Mouse (Mus musculus) urinary bladder, adult 18-20 months (tissue): Measurements from ENCODE around the gene Rcn3.
A peak's percentile ranks its signal among the peaks of the same experiment; 100 is the strongest.
"Not testable (repeated sequence)": the region's sequence is repeated elsewhere in the genome, so short reads cannot be mapped to it uniquely, and the experiment has no call there.

Experiments used
- DNase-seq, 2 experiments: peaks; one replicate each; pipeline ENCODE4 v3.0.0; 2022; ENCODE audit warnings: low spot score in 2 of 2, mixed read lengths in 2 of 2

Rcn3 gene

GRCm38 (mm10) chr7:45124224-45125143 lies 32.5 kb upstream of the Rcn3 start, which contains the start of gene Rps11:
TSS of gene Rps11 (minus strand) at chr7:45124439.
- peak; percentile 93 to 99 for DNase-seq

GRCm38 (mm10) chr7:45123186-45123570 lies 31.2 kb upstream of the Rcn3 start:
- no peak for DNase-seq

- no peak for DNase-seq
These were observed 30.7 kb upstream of the Rcn3 start for GRCm38 (mm10) chr7:45122561-45123185.

- no peak for DNase-seq
These were observed 29.9 kb upstream of the Rcn3 start for GRCm38 (mm10) chr7:45121966-45122365.

- no peak for DNase-seq
These were observed 29.4 kb upstream of the Rcn3 start for GRCm38 (mm10) chr7:45121404-45121803.

GRCm38 (mm10) chr7:45119780-45120709 lies 28.0 kb upstream of the Rcn3 start:
- DNase-seq, result no peak

- no peak for DNase-seq
These were observed 26.3 kb upstream of the Rcn3 start for GRCm38 (mm10) chr7:45118336-45118735.

GRCm38 (mm10) chr7:45117566-45117965 lies 25.5 kb upstream of the Rcn3 start:
- no peak for DNase-seq

GRCm38 (mm10) chr7:45113476-45113875 lies 21.5 kb upstream of the Rcn3 start:
- no peak for DNase-seq

- DNase-seq, result no peak
These were observed 20.5 kb upstream of the Rcn3 start for GRCm38 (mm10) chr7:45112529-45112928.

- DNase-seq, result no peak
These were observed 19.9 kb upstream of the Rcn3 start for GRCm38 (mm10) chr7:45111940-45112339.

GRCm38 (mm10) chr7:45110089-45110488 lies 18.1 kb upstream of the Rcn3 start:
- not testable (repeated sequence) for DNase-seq

- no peak for DNase-seq
These were observed 15.1 kb upstream of the Rcn3 start for GRCm38 (mm10) chr7:45107052-45107645.

GRCm38 (mm10) chr7:45106441-45106840 lies 14.4 kb upstream of the Rcn3 start:
- no peak for DNase-seq

GRCm38 (mm10) chr7:45105491-45105890 lies 13.5 kb upstream of the Rcn3 start:
- no peak for DNase-seq

- no peak for DNase-seq
These were observed 12.9 kb upstream of the Rcn3 start for GRCm38 (mm10) chr7:45104941-45105340.

- DNase-seq, result peak; percentile 55 to 91
These were observed 11.7 kb upstream of the Rcn3 start, which contains the start of gene Fcgrt for GRCm38 (mm10) chr7:45103652-45104180. TSS of gene Fcgrt (minus strand) at chr7:45103851.

GRCm38 (mm10) chr7:45102940-45103585 lies 11.0 kb upstream of the Rcn3 start:
- no peak for DNase-seq

- no peak for DNase-seq
These were observed 10.4 kb upstream of the Rcn3 start for GRCm38 (mm10) chr7:45102441-45102840.

GRCm38 (mm10) chr7:45100046-45100445 lies 8.0 kb upstream of the Rcn3 start:
- DNase-seq, result no peak
